Mouse (Mus musculus) mouse embryonic stem cell (cell line): Measurements from ENCODE around the gene Pdgfa.

ENCODE experiments used
- in situ Hi-C, 2 experiments: fragments of 300-500 bp; cut with MboI; formaldehyde crosslinking; loops; 1 replicate in 1 of 2; 3 replicates in 1 of 2; pipeline ENCODE4 v1.14.3; 2019 to 2020; ENCODE audit warnings: low sequenced_read_pairs in 2 of 2, low pct_unique_long_range_greater_than_20kb in 1 of 2, mixed read lengths in 1 of 2; ENCODE audit not compliant: unreplicated experiment in 1 of 2

The Pdgfa gene

GRCm38 (mm10) chr5:138997171-138997788 lies at the start of gene Pdgfa:
Gene Pdgfa, minus strand, starts transcription at chr5:138997370.
- in situ Hi-C loops = no loop called here

- in situ Hi-C loops = no loop called here
Observed at GRCm38 (mm10) chr5:139046636-139047035, 49.5 kb upstream of the Pdgfa start.

GRCm38 (mm10) chr5:139043546-139043945 lies 46.4 kb upstream of the Pdgfa start:
- in situ Hi-C loops = no loop called here

DNA sequence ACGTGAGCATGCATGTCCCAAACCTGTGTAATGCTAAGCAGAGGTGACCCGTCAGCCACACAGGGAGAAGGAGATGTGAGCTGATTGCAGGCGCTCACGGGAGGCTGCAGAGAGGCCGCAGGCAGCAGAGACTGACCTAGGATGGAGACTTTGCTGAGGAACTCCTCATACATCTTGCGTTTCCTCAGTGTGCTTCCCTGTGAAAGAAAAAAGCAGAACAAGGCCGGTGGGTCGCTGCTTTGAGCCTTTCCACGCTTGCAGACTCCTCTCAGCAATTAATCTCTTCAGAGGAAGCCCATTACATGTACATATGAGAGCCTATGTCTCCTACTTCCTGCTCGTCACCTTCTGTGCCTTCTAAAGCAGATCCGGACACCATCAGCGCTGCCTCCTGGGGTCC lies 45.1 kb upstream of the Pdgfa start:
- in situ Hi-C loops = no loop called here

DNA sequence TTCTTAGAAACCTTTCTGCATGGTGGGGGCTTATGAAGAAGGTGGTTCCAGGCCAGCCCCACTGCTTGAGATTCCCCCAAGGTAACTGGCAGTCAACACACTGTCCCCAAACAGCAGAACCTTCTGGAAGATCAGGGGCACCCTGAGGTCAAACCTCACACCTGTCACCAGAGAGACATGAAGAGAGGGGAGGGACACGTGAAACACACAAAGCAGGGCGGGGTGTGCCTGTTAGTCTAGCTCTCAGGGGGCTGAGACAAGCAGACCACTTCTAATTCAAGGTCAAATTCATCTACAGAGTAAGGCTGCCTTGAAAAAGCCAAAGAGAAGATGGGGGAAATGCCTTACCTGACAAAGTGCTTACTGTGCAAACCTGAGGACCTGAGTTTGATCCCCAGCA lies 38.0 kb upstream of the Pdgfa start:
- in situ Hi-C loops = no loop called here

DNA sequence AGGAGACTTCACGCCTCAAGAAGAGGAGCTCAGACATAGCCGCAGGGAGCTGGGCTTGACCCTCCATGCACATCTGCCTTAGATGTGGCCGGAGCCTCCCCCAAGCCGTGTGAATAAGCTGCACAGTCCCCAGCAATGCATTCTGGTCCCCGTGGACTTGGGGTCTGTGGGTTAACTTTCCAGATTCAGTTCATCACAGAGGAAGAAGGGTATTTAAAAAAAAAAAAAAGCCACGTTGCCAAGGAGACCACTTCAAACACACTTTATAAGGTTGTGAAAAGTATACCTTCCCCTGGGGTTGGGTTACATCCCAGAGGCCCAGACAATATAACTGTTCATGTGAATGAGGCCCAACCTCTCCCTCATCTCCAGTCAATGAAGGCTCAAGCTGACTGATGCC lies 37.6 kb upstream of the Pdgfa start:
- in situ Hi-C loops = no loop called here

GRCm38 (mm10) chr5:139033406-139034317 lies 36.5 kb upstream of the Pdgfa start:
- in situ Hi-C loops = no loop called here

- in situ Hi-C loops = no loop called here
Observed at GRCm38 (mm10) chr5:139027603-139028002, 30.4 kb upstream of the Pdgfa start.

- in situ Hi-C loops = no loop called here
Observed at GRCm38 (mm10) chr5:139024351-139025105, 27.4 kb upstream of the Pdgfa start.

- in situ Hi-C loops = no loop called here
Observed at GRCm38 (mm10) chr5:139020595-139020994, 23.4 kb upstream of the Pdgfa start.

GRCm38 (mm10) chr5:139017371-139018124 lies 20.4 kb upstream of the Pdgfa start:
- in situ Hi-C loops = no loop called here

DNA sequence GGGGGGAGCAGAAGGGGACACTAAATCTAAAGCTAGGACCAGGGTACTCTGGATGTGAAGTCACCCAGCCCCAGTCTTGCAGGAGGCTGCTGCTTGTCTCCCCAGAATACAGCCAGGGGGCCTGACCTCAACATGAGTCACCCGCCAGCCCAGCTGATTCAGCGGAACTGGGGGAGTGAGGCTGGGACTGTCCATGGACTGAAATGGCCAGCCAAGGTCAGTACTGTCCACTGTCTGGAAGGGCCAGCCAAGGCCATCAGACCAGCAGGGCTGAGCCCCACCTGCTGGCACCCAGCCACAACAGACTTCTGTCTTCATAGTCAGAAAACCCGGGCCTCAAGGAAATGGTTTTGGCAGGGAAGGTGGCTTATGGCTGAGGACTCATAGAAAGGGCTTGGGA lies 17.9 kb upstream of the Pdgfa start:
- in situ Hi-C loops = no loop called here

DNA sequence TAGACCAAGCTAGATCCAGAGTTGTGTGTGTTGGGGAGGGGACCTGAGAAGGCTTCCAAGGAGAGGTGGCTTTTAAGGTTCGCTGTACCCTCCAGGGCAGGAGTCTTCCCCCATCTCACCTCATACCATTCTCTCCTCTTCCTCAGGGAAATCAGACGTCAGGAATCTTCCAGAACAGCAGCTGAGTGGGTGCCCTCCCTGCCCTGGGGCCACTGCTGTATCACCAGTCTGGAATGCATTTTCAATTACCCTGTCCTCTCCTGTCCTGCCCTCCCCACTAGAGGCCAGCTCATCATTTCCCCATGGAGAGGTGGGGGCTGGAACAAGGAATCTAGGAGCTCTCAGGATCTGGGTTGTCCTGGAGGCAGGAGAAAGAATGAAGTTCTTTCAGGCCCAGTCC lies 13.5 kb upstream of the Pdgfa start:
- in situ Hi-C loops = no loop called here

DNA sequence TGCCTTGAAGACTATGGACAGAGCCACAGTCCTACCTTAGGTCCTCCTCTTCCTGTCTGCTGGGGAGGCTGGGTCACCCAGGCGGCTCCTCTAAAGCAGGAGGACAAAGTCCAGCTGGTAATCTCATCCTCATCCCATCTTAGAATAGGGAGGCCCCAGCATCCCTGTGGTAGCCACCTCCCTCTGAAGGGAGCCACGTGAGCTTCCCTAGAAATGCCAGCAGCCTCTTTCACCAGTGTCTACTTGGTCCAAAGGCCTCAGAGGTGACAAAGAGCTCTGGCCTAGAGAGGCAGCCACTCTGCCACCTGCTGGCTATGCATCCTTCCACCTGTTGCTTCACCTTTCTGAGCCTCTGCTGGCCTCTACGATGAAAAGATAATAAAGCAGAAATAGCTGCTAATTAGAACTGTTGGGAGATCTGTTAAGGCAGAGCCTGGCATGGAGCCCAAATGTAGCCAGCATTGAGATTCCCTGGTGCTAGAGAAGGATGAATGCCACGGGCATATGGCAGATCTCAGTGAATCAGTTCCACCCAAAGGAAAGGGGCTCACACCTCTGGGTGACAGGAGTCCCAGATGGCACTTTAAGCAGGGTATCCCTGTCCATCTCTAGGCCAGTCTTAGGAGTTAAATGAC lies 10.1 kb upstream of the Pdgfa start:
- in situ Hi-C loops = no loop called here

DNA sequence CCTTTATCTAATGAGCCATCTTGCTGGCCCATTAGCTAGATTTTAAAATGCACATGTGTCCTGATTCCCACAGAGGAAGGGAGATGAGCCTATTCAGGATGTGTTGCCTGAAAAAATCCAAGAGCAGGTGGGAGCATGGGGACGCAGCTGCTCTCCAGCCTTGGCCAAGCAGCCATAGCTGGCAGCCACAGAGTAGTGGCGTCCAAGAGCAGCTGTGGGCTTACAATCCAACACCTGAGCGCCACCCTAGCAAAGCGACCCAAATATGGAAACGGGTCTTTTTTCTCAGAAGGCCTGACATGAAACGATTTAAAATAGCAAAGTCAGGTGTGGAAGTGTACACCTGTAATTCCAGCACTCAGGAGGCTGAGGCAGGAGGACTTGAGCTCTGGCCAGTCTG lies 7.4 kb upstream of the Pdgfa start:
- in situ Hi-C loops = no loop called here

DNA sequence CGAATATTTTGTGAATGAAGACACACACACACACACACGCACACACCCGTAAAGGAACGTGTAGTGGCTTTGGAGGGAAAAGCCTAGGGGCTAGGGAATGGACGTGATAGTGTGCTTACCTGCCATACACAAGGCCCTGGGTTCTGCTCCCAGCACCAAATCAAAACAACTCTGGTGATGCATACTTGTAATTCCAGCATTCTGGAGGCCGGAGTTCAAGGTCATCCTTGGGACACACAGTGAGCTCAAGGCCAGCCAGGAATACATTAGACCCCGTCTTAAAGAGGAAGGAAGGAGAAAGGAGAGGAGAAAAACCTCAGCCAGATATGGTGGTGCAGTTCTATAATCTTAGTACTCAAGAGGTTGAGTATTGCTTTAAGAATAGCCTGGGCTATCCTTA lies 2.5 kb upstream of the Pdgfa start:
- in situ Hi-C loops = no loop called here

DNA sequence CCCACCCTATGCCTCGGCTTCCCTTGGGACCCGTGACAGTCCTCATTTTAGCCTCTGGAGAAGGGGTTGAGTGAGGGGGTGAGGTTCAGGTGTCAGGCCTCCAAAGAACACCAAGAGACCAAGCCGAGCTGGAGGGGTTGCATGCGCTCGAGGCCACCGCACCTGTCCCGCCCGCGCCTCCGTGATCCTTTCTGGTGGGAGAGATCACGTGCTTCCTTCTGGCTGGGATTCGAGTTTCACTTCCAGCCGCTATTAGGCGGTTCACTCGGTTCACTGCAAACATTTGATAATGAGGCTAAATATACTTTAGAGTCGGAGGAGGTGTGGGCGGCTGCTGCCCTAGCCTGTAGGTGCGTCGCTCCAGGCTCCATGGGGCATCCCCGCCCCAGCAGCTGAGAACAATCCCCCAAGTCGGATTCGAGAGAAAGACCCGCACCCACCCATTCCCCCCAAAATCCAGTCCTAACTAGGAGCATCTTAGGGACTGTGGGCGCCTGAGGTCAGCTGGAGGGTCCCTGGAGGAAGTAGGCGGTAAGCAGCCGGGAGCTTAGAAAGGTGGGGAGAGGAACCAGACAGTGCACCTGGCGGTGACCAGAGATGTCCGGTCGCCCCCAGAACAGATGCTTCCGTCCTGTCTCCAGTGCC lies 888 bp upstream of the Pdgfa start:
- in situ Hi-C loops = no loop called here
